Mouse (Mus musculus): ENCODE results near the gene Gpr4.

The Gpr4 gene

GRCm38 (mm10) chr7:19211996-19212755, at the start of gene Gpr4:
Gene Gpr4, plus strand, starts transcription at chr7:19212538.
- DNase-seq = peak; percentile 63 to 78

- DNase-seq = no peak
These were observed 49.4 kb upstream of the Gpr4 start for GRCm38 (mm10) chr7:19162928-19163327.

- DNase-seq = no peak
These were observed 48.6 kb upstream of the Gpr4 start for GRCm38 (mm10) chr7:19163752-19164151.

GRCm38 (mm10) chr7:19164189-19164588, 48.1 kb upstream of the Gpr4 start:
- peak; percentile 42 to 57 for DNase-seq

GRCm38 (mm10) chr7:19164978-19165377, 47.4 kb upstream of the Gpr4 start:
- no peak for DNase-seq

GRCm38 (mm10) chr7:19165656-19166423, 46.5 kb upstream of the Gpr4 start, which contains the start of gene Gipr:
Gene Gipr, minus strand, starts transcription at chr7:19166127.
- no peak for DNase-seq

GRCm38 (mm10) chr7:19166990-19167389, 45.3 kb upstream of the Gpr4 start:
- DNase-seq = no peak

GRCm38 (mm10) chr7:19169506-19169905, 42.8 kb upstream of the Gpr4 start:
- DNase-seq = no peak

GRCm38 (mm10) chr7:19170142-19170541, 42.2 kb upstream of the Gpr4 start:
- DNase-seq = no peak

GRCm38 (mm10) chr7:19171831-19172230, 40.5 kb upstream of the Gpr4 start:
- DNase-seq = no peak

GRCm38 (mm10) chr7:19172874-19173273, 39.5 kb upstream of the Gpr4 start:
- peak; percentile 84 to 93 for DNase-seq

- DNase-seq = peak; percentile 50 to 58
These were observed 36.4 kb upstream of the Gpr4 start, which contains the start of gene Eml2 for GRCm38 (mm10) chr7:19175708-19176515. Gene Eml2, plus strand, starts transcription at chr7:19176421.

- DNase-seq = no peak
These were observed 35.8 kb upstream of the Gpr4 start for GRCm38 (mm10) chr7:19176516-19176947.

GRCm38 (mm10) chr7:19177216-19177615, 35.1 kb upstream of the Gpr4 start:
- no peak for DNase-seq

GRCm38 (mm10) chr7:19178035-19178434, 34.3 kb upstream of the Gpr4 start:
- no peak for DNase-seq

GRCm38 (mm10) chr7:19178443-19179092, 33.8 kb upstream of the Gpr4 start:
- DNase-seq = peak; percentile 72 to 89

- peak; percentile 69 to 84 for DNase-seq
These were observed 33.2 kb upstream of the Gpr4 start for GRCm38 (mm10) chr7:19179173-19179572.

GRCm38 (mm10) chr7:19179936-19180335, 32.4 kb upstream of the Gpr4 start:
- DNase-seq = no peak

GRCm38 (mm10) chr7:19180862-19181429, 31.4 kb upstream of the Gpr4 start:
- peak; percentile 57 to 80 for DNase-seq

GRCm38 (mm10) chr7:19184250-19184649, 28.1 kb upstream of the Gpr4 start:
- DNase-seq = peak in 1 of 2 experiments; percentile 39

GRCm38 (mm10) chr7:19184758-19185157, 27.6 kb upstream of the Gpr4 start:
- DNase-seq = peak; percentile 45 to 63

GRCm38 (mm10) chr7:19194676-19195075, 17.7 kb upstream of the Gpr4 start:
- DNase-seq = no peak
